In genomic region chr7:139467896-139468279, GRCm38 (mm10) we compare ENCODE assay signal across 8 mouse cellular contexts.
DNase-seq lines count a peak whose midpoint lies in the region; ATAC-seq lines count a peak whose summit lies in the region.

No protein-coding gene starts in this region.

- intact Hi-C loops in gastrocnemius, postnatal 14 days (cut with DNase I; ENCODE audit: low total_unique reads): no loop called here

- no peak for ATAC-seq in megakaryocyte-erythroid progenitor cell, adult 5-6 weeks (replicated peaks; ENCODE audit: low FRiP score, low TSS enrichment, poor library complexity, severe bottlenecking)

- DNase-seq in 3T3-L1 (ENCODE audit: low read depth, low spot score): peak; percentile 86
- peak; percentile 16 for DNase-seq in R1 (ENCODE audit: low read depth, low spot score)
- peak; percentile 52 for DNase-seq in gastrocnemius, postnatal 14 days
- peak; percentile 61 to 74 for DNase-seq in kidney, adult 8-10 months
- peak; percentile 50 for DNase-seq in lung, postnatal 10 days
- DNase-seq in thymus, adult 18-20 months: no peak
- no peak for DNase-seq in layer of hippocampus, postnatal 10 days (ENCODE audit: low spot score in 2 of 2)

Comparison
In these comparisons a context has a peak if more than half of its experiments do, and no peak if none do; other contexts are left out.
1. DNase-seq: peak in 3T3-L1 (single experiment), R1 (single experiment), gastrocnemius, postnatal 14 days (single experiment), kidney, adult 8-10 months (2 of 2) and lung, postnatal 10 days (single experiment); none in thymus, adult 18-20 months (0 of 2) and layer of hippocampus, postnatal 10 days (0 of 2).